Mouse (Mus musculus) forebrain, embryonic 11.5 days (tissue): Measurements from ENCODE around the gene Ank3. TPM values are rescaled to one million over a fixed set of nuclear protein-coding genes. Genes with fewer than 3 reads are reported as not detected.

Source experiments
- ATAC-seq: fragments of 200-750 bp; cut with Nextera tagmentation; replicated peaks from 2 replicates; pipeline ENCODE4 v1.8.0; 2017; ENCODE audit warnings: moderate TSS enrichment; ENCODE audit not compliant: low FRiP score
- DNase-seq: peaks from one replicate; pipeline ENCODE4 v3.0.0-alpha.2; 2017; ENCODE audit warnings: low spot score
- H3K27ac ChIP-seq: fragments of 300-500 bp; sonication (generic); 2 replicates; pipeline ENCODE4 v1.5.1; 2014; ENCODE audit warnings: low read depth, low read length
- H3K27me3 ChIP-seq: fragments of 300-500 bp; sonication (generic); 2 replicates; pipeline ENCODE4 v1.6.1; 2014; ENCODE audit warnings: mild to moderate bottlenecking, low read length, mixed read lengths; ENCODE audit not compliant: control insufficient read depth, insufficient read depth
- H3K36me3 ChIP-seq: fragments of 300-500 bp; sonication (generic); 2 replicates; pipeline ENCODE4 v1.6.1; 2014; ENCODE audit warnings: mild to moderate bottlenecking, low read length, moderate library complexity, mixed read lengths; ENCODE audit not compliant: control insufficient read depth, insufficient read depth
- H3K4me1 ChIP-seq: fragments of 300-500 bp; sonication (generic); replicated peaks from 2 replicates; pipeline ENCODE4 v1.6.1; 2014; ENCODE audit warnings: low read length, mixed read lengths; ENCODE audit not compliant: control insufficient read depth, insufficient read depth
- H3K4me2 ChIP-seq: fragments of 300-500 bp; sonication (generic); 2 replicates; pipeline ENCODE4 v1.6.1; 2014; ENCODE audit warnings: low read depth, mild to moderate bottlenecking, low read length, moderate library complexity, mixed read lengths; ENCODE audit not compliant: severe bottlenecking
- H3K4me3 ChIP-seq: fragments of 300-500 bp; sonication (generic); 2 replicates; pipeline ENCODE4 v1.5.1; 2014; ENCODE audit warnings: low read depth, low read length
- H3K9ac ChIP-seq: fragments of 300-500 bp; sonication (generic); 2 replicates; pipeline ENCODE4 v1.6.1; 2014; ENCODE audit warnings: low read length
- H3K9me3 ChIP-seq: fragments of 300-500 bp; sonication (generic); 2 replicates; pipeline ENCODE4 v1.6.1; 2016; ENCODE audit warnings: low read length, mixed read lengths; ENCODE audit not compliant: control insufficient read depth
- WGBS: fragments of 180-500 bp; shearing (Covaris S2); extraction: QIAGEN DNeasy Blood & Tissue Kit; methylation state at CpG from one replicate; pipeline ENCODE4 v1.1.7; 2014; 5-methylcytosine and 5-hydroxymethylcytosine counted together
- polyA plus RNA-seq: library from polyadenylated mRNA; unstranded; fragments of >200 nt; fragmentation: Nextera tagmentation; extraction: Ambion mirVana; gene quantifications from 2 replicates; pipeline ENCODE4 v1.2.1, GENCODE M21; 2014

The Ank3 gene
- polyA plus RNA-seq, 1 experiment from 2014 or later: 44.5 TPM

DNA sequence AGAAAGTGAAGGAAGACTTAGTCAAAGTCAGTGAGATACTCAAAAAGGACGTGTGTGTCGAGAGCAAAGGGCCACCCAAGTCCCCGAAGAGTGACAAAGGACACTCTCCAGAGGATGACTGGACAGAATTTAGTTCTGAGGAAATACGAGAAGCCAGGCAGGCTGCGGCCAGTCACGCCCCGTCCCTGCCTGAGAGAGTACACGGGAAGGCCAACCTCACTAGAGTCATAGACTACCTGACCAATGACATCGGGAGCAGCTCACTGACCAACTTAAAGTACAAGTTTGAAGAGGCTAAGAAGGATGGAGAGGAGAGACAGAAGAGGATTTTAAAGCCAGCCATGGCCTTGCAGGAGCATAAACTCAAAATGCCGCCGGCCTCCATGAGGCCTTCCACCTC is 588.9 kb downstream of the Ank3 start:
- H3K27me3 ChIP-seq: no peaks in the 10 kb centered on the region
- WGBS: 95% methylated on average over 11 of the region's 11 CpGs
- no peak overlapping the region for H3K4me2 ChIP-seq
- DNase-seq: no peak
- no peaks in the 10 kb centered on the region; the same call in 1 of the 2 replicates for H3K9me3 ChIP-seq
- H3K9ac ChIP-seq: no peak overlapping the region
- H3K4me3 ChIP-seq: no peak overlapping the region
- no peak overlapping the region for H3K27ac ChIP-seq
- no peak for ATAC-seq
- no peaks in the 10 kb centered on the region for H3K4me1 ChIP-seq
- H3K36me3 ChIP-seq: peaks cover 3% of the 10 kb centered on the region; the same call in 1 of the 2 replicates

GRCm38 (mm10) chr10:69997082-69997481 is 598.5 kb downstream of the Ank3 start:
- Histone ChIP-seq H3K9ac (no peak overlapping the region), H3K36me3 (no peaks in the 10 kb centered on the region; the same call in 1 of the 2 replicates), H3K27ac (no peak overlapping the region), H3K4me3 (no peak overlapping the region), H3K4me1 (no peaks in the 10 kb centered on the region), H3K27me3 (no peaks in the 10 kb centered on the region), H3K9me3 (peaks cover 4% of the 10 kb centered on the region; the same call in 1 of the 2 replicates), H3K4me2 (no peak overlapping the region)
- 93% methylated on average over 8 of the region's 8 CpGs for WGBS
- DNase-seq (no peak), ATAC-seq (no peak)

- no peak overlapping the region for H3K9ac ChIP-seq
- no peak for DNase-seq
- H3K9me3 ChIP-seq: no peaks in the 10 kb centered on the region
- no peak overlapping the region for H3K4me2 ChIP-seq
- H3K27me3 ChIP-seq: no peaks in the 10 kb centered on the region
- no peak overlapping the region for H3K27ac ChIP-seq
- H3K36me3 ChIP-seq: no peaks in the 10 kb centered on the region; the same call in 1 of the 2 replicates
- WGBS: 94% methylated on average over 5 of the region's 5 CpGs
- H3K4me3 ChIP-seq: no peak overlapping the region
- no peaks in the 10 kb centered on the region for H3K4me1 ChIP-seq
- ATAC-seq: no peak
Measured at GRCm38 (mm10) chr10:70004058-70004457, 605.5 kb downstream of the Ank3 start.

- ATAC-seq (no peak), DNase-seq (no peak)
- H3K27me3 ChIP-seq: no peaks in the 10 kb centered on the region
- no peaks in the 10 kb centered on the region for H3K4me1 ChIP-seq
- H3K4me2 ChIP-seq: no peak overlapping the region
- H3K27ac ChIP-seq: no peak overlapping the region
- H3K9me3 ChIP-seq: no peaks in the 10 kb centered on the region
- WGBS: 98% methylated on average over 15 of the region's 15 CpGs
- H3K9ac ChIP-seq: no peak overlapping the region
- no peak overlapping the region for H3K4me3 ChIP-seq
- no peaks in the 10 kb centered on the region; the same call in 1 of the 2 replicates for H3K36me3 ChIP-seq
Measured at GRCm38 (mm10) chr10:70004831-70005230, 606.3 kb downstream of the Ank3 start.

DNA sequence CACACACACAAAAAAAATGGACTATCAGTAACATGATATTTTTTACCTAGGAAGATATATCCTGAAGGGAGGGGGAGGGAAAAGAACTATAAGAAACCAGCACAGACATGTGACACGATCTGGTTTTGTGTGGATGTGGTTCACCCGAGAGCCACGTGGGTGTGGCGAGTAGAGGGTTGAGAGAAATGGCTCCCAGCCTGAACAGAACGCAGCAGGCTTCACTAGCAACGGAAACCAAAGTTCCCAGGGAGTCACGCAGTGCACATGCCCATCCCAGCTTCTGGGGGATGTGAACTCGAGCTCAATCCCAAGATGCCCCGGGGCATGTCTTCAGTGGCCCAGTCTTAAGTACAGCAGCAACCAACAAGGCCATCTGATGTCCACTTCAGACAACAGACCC is 607.8 kb downstream of the Ank3 start:
- ATAC-seq: no peak
- Histone ChIP-seq H3K36me3 (no peaks in the 10 kb centered on the region; the same call in 1 of the 2 replicates), H3K9ac (no peak overlapping the region), H3K9me3 (no peaks in the 10 kb centered on the region), H3K27ac (no peak overlapping the region), H3K4me1 (no peaks in the 10 kb centered on the region), H3K4me2 (no peak overlapping the region), H3K4me3 (no peak overlapping the region), H3K27me3 (no peaks in the 10 kb centered on the region)
- DNase-seq: no peak
- 79% methylated on average over 9 of the region's 9 CpGs for WGBS

- H3K9ac ChIP-seq: no peak overlapping the region
- no peak overlapping the region for H3K4me3 ChIP-seq
- no peak overlapping the region for H3K27ac ChIP-seq
- no peaks in the 10 kb centered on the region for H3K27me3 ChIP-seq
- H3K4me2 ChIP-seq: no peak overlapping the region
- DNase-seq: no peak
- H3K9me3 ChIP-seq: no peaks in the 10 kb centered on the region
- no peaks in the 10 kb centered on the region for H3K36me3 ChIP-seq
- H3K4me1 ChIP-seq: no peaks in the 10 kb centered on the region
- ATAC-seq: no peak
- 70% methylated on average over 5 of the region's 5 CpGs for WGBS
Measured at GRCm38 (mm10) chr10:70011738-70012137, 613.2 kb downstream of the Ank3 start.

GRCm38 (mm10) chr10:70013931-70014330 is 615.4 kb downstream of the Ank3 start:
- no peaks in the 10 kb centered on the region for H3K27me3 ChIP-seq
- no peaks in the 10 kb centered on the region for H3K36me3 ChIP-seq
- H3K9me3 ChIP-seq: no peaks in the 10 kb centered on the region
- ATAC-seq (no peak), DNase-seq (no peak)
- H3K4me2 ChIP-seq: no peak overlapping the region
- H3K4me3 ChIP-seq: no peak overlapping the region
- no peaks in the 10 kb centered on the region for H3K4me1 ChIP-seq
- no peak overlapping the region for H3K9ac ChIP-seq
- no peak overlapping the region for H3K27ac ChIP-seq
- 91% methylated on average over 13 of the region's 13 CpGs for WGBS

GRCm38 (mm10) chr10:70015201-70015600 is 616.6 kb downstream of the Ank3 start:
- no peak for ATAC-seq
- H3K4me1 ChIP-seq: no peaks in the 10 kb centered on the region
- DNase-seq: no peak
- no peak overlapping the region for H3K27ac ChIP-seq
- H3K4me2 ChIP-seq: no peak overlapping the region
- H3K27me3 ChIP-seq: no peaks in the 10 kb centered on the region
- no peak overlapping the region for H3K9ac ChIP-seq
- no peak overlapping the region for H3K4me3 ChIP-seq
- no peaks in the 10 kb centered on the region for H3K36me3 ChIP-seq
- no peaks in the 10 kb centered on the region for H3K9me3 ChIP-seq
- 89% methylated on average over 9 of the region's 9 CpGs for WGBS

DNA sequence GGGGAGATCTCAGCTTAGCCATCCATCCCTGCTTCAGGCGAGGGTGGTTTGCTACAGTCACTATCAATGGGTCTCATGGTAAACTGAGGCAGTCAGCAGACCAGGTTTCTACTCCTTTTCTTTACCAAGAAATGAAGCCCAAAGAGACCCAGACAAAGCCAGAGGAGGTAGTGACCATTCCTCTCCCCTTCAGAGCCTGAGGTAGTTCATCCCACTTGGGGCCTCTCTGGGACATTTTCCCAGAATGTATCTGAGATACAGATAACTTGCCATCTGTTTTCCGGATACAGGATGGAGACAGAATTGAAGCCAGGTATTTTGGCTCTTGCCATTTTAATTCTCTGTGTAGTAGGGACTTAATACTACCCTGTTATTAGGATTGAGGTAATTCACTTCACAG is 620.1 kb downstream of the Ank3 start:
- ATAC-seq: no peak
- no peak for DNase-seq
- 76% methylated on average over 2 of the region's 2 CpGs for WGBS
- no peaks in the 10 kb centered on the region for H3K9me3 ChIP-seq
- H3K4me2 ChIP-seq: no peak overlapping the region
- no peak overlapping the region for H3K9ac ChIP-seq
- no peaks in the 10 kb centered on the region for H3K27me3 ChIP-seq
- H3K4me1 ChIP-seq: no peaks in the 10 kb centered on the region
- H3K36me3 ChIP-seq: no peaks in the 10 kb centered on the region
- H3K27ac ChIP-seq: no peak overlapping the region
- H3K4me3 ChIP-seq: no peak overlapping the region
